Mouse (Mus musculus) stomach, embryonic 15.5 days (tissue): Measurements from ENCODE around the gene Tia1. TPM values are rescaled to one million over a fixed set of nuclear protein-coding genes. Genes with fewer than 3 reads are reported as not detected.
A peak's percentile ranks its signal among the peaks of the same experiment; 100 is the strongest.
"Not testable (repeated sequence)": the region's sequence is repeated elsewhere in the genome, so short reads cannot be mapped to it uniquely, and the experiment has no call there.

ENCODE experiments used
- ATAC-seq: fragments of 200-750 bp; cut with Nextera tagmentation; 2 replicates; pipeline ENCODE4 v1.8.0; 2017; ENCODE audit warnings: low read depth, moderate number of reproducible peaks, moderate TSS enrichment; ENCODE audit not compliant: insufficient read depth, low FRiP score
- H3K27ac ChIP-seq: fragments of 300-500 bp; sonication (generic); 2 replicates; pipeline ENCODE4 v1.5.1; 2015; ENCODE audit warnings: mild to moderate bottlenecking, inconsistent platforms
- H3K27me3 ChIP-seq: fragments of 300-500 bp; sonication (generic); replicated peaks from 2 replicates; pipeline ENCODE4 v1.6.1; 2015; ENCODE audit warnings: inconsistent platforms
- H3K36me3 ChIP-seq: fragments of 300-500 bp; sonication (generic); 2 replicates; pipeline ENCODE4 v1.6.1; 2015; ENCODE audit warnings: inconsistent platforms
- H3K4me1 ChIP-seq: fragments of 300-500 bp; sonication (generic); 2 replicates; pipeline ENCODE4 v1.6.1; 2015; ENCODE audit warnings: inconsistent platforms
- H3K4me2 ChIP-seq: fragments of 300-500 bp; sonication (generic); 2 replicates; pipeline ENCODE4 v1.6.1; 2015; ENCODE audit warnings: mild to moderate bottlenecking, inconsistent platforms
- H3K4me3 ChIP-seq: fragments of 300-500 bp; sonication (generic); replicated peaks from 2 replicates; pipeline ENCODE4 v1.5.1; 2015; ENCODE audit warnings: inconsistent platforms
- H3K9ac ChIP-seq: fragments of 300-500 bp; sonication (generic); 2 replicates; pipeline ENCODE4 v1.6.1; 2015; ENCODE audit warnings: inconsistent platforms
- H3K9me3 ChIP-seq: fragments of 300-500 bp; sonication (generic); 2 replicates; pipeline ENCODE4 v1.6.1; 2016; ENCODE audit warnings: inconsistent platforms
- WGBS: fragments of 180-500 bp; shearing (Covaris S2); methylation state at CpG from one replicate; pipeline ENCODE4 v1.1.7; 2015; 5-methylcytosine and 5-hydroxymethylcytosine counted together
- polyA plus RNA-seq: library from polyadenylated mRNA; unstranded; fragments of >200 nt; fragmentation: Nextera tagmentation; extraction: Ambion mirVana; gene quantifications from 2 replicates; pipeline ENCODE4 v1.2.1, GENCODE M21; 2015

Tia1 gene
- polyA plus RNA-seq, 1 experiment from 2014 or later: 158 TPM

DNA sequence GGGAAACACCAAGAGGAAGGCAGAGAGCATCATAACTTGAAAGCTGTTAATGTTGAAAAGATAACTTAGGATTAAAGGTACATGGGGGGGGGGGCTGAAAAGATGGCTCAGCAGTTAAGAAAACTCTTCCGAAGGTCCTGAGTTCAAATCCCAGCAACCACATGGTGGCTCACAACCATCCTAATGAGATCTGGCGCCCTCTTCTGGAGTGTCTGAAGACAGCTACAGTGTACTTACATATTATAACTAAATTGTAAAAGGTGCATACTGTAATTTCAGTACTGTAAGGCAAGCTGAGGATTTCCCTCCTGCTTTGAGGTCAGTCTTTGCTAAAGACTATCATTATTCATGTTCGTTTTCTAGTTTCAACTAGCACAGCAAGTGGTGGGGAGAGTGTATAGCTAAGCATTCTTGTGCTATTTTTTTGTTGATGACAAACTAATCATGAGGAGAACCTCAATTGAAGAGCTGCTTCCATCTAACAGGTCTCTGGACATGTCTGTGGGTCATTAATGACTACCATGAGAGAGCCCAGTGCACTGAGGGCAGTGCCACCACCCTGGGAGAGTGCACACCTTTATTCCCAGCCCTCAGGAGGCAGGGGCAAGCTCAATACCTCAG lies 33.8 kb upstream of the Tia1 start:
- H3K4me2 ChIP-seq: peak overlapping the region; percentile 78; the same call in 1 of the 2 replicates
- H3K9me3 ChIP-seq: no peaks in the 10 kb centered on the region
- no peak overlapping the region for H3K4me3 ChIP-seq
- no peak for ATAC-seq
- 61% methylated on average over 3 of the region's 3 CpGs for WGBS
- H3K9ac ChIP-seq: no peak overlapping the region
- H3K27ac ChIP-seq: no peak overlapping the region
- H3K4me1 ChIP-seq: peaks cover 22% of the 10 kb centered on the region
- H3K36me3 ChIP-seq: no peaks in the 10 kb centered on the region
- no peaks in the 10 kb centered on the region for H3K27me3 ChIP-seq

DNA sequence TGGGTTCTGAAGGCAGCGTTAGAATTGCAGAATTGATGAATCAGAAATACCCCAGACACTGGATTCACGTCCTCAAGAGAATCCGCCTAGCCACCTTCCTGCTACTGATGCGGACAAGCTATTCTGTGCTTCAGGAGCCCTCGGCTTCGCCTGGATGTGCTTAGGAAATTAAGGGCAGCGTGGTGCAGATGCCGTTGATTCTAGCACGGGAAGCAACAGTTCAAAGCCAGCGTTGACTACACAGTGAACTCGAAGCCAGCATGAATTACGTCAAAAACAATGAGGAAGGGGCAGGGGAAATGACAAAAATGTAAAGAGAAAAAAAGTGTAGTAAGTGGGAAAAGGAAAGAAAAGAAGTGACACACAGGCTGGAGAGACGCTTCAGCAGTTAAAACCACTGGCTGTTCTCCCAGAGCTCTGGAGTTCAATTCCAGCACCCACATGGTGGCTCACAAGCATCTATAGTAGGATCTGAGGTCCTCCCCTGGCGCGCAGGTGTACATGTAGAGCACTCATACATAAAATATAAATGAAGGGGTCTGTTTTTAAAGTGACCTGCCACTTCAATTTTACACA lies 33.2 kb upstream of the Tia1 start, which contains the start of gene Snrpg:
TSS of gene Snrpg (plus strand) at position 541 of the 576 bp plus-strand sequence.
- H3K4me2 ChIP-seq: peak within 1 kb of the TSS; percentile 78
- H3K9ac ChIP-seq: peak within 1 kb of the TSS; percentile 94
- ATAC-seq: 0 out of 2 replicates have a peak, but pooled peaks have one; percentile 4
- 17% methylated on average over 15 of the region's 15 CpGs for WGBS
- no peaks in the 10 kb centered on the region for H3K27me3 ChIP-seq
- no peaks in the 10 kb centered on the region for H3K9me3 ChIP-seq
- H3K4me1 ChIP-seq: peaks cover 22% of the 10 kb centered on the region
- peak within 1 kb of the TSS; percentile 90 for H3K27ac ChIP-seq
- peak within 1 kb of the TSS; percentile 88 for H3K4me3 ChIP-seq
- no peaks in the 10 kb centered on the region for H3K36me3 ChIP-seq

- peak; percentile 95 for ATAC-seq
- H3K27ac ChIP-seq: peak overlapping the region; percentile 90
These were observed 32.6 kb upstream of the Tia1 start for GRCm38 (mm10) chr6:86371340-86371911.

DNA sequence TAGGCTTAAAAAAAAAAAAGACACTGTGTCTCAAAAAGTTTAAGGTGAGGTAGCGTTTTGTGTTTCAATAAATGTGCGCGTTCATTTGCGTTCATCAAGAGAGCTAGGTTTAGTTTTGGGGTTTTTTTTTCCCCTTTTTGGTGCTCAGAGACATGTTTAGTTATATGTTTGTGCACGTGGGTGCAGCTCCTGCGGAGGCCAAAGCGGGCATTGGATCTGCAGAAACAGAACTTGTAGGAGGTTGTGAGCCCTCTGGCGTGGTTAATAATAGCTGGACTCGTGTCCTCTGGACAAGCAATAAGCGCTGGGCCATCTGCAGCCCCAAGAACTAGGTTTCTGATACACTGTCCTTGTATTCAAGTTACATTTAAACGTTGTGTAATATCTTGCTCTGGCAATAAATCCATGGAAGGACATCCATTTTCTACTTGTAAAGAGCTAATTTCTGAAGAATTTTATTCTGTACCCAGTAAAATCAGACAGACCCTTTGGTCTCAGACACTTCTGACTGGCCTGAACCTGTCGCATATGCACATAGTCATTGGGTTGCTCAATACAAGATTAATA lies 32.0 kb upstream of the Tia1 start:
- Histone ChIP-seq H3K27ac (no peak overlapping the region), H3K27me3 (no peaks in the 10 kb centered on the region), H3K4me3 (peak overlapping the region; percentile 88), H3K36me3 (peaks cover 3% of the 10 kb centered on the region), H3K9ac (peak overlapping the region; percentile 94; the same call in 1 of the 2 replicates), H3K4me1 (peaks cover 17% of the 10 kb centered on the region), H3K4me2 (peak overlapping the region; percentile 78), H3K9me3 (no peaks in the 10 kb centered on the region)
- WGBS: 3% methylated on average over 12 of the region's 12 CpGs
- ATAC-seq: no peak

More at GRCm38 (mm10) chr6:86371340-86371911, 32.6 kb upstream of the Tia1 start:
- Histone ChIP-seq H3K9ac (peak overlapping the region; percentile 94), H3K4me3 (peak overlapping the region; percentile 88), H3K4me1 (peaks cover 19% of the 10 kb centered on the region), H3K4me2 (peak overlapping the region; percentile 78), H3K36me3 (no peaks in the 10 kb centered on the region), H3K9me3 (no peaks in the 10 kb centered on the region), H3K27me3 (no peaks in the 10 kb centered on the region)
- under 1% methylated on average over 50 of the region's 50 CpGs for WGBS

- H3K4me3 ChIP-seq: no peak overlapping the region
- H3K36me3 ChIP-seq: peaks cover 18% of the 10 kb centered on the region
- H3K9ac ChIP-seq: no peak overlapping the region
- 92% methylated on average over 6 of the region's 6 CpGs for WGBS
- no peak overlapping the region for H3K27ac ChIP-seq
- no peaks in the 10 kb centered on the region for H3K9me3 ChIP-seq
- H3K27me3 ChIP-seq: no peaks in the 10 kb centered on the region
- H3K4me2 ChIP-seq: no peak overlapping the region
- ATAC-seq: no peak
- H3K4me1 ChIP-seq: peaks cover 17% of the 10 kb centered on the region
These were observed 30.5 kb upstream of the Tia1 start for GRCm38 (mm10) chr6:86373556-86373955.

- WGBS: 85% methylated on average over 3 of the region's 3 CpGs
- H3K4me1 ChIP-seq: no peaks in the 10 kb centered on the region
- no peak overlapping the region for H3K4me3 ChIP-seq
- peaks cover 18% of the 10 kb centered on the region for H3K36me3 ChIP-seq
- no peaks in the 10 kb centered on the region for H3K27me3 ChIP-seq
- ATAC-seq: no peak
- no peak overlapping the region for H3K27ac ChIP-seq
- no peak overlapping the region for H3K9ac ChIP-seq
- no peak overlapping the region for H3K4me2 ChIP-seq
- H3K9me3 ChIP-seq: no peaks in the 10 kb centered on the region
These were observed 25.7 kb upstream of the Tia1 start for GRCm38 (mm10) chr6:86378341-86378740.

- H3K27ac ChIP-seq, H3K4me1 ChIP-seq, H3K9me3 ChIP-seq, H3K4me2 ChIP-seq, H3K27me3 ChIP-seq, ATAC-seq, H3K4me3 ChIP-seq, H3K9ac ChIP-seq: not testable (repeated sequence)
- peaks cover 18% of the 10 kb centered on the region for H3K36me3 ChIP-seq
- WGBS: 67% methylated on average over 8 of the region's 8 CpGs
These were observed 23.9 kb upstream of the Tia1 start for GRCm38 (mm10) chr6:86380112-86380511.

GRCm38 (mm10) chr6:86382551-86382950 lies 21.5 kb upstream of the Tia1 start:
- Histone ChIP-seq H3K27ac (no peak overlapping the region), H3K27me3 (no peaks in the 10 kb centered on the region), H3K4me3 (no peak overlapping the region), H3K9ac (no peak overlapping the region), H3K9me3 (no peaks in the 10 kb centered on the region), H3K4me2 (no peak overlapping the region), H3K4me1 (no peaks in the 10 kb centered on the region), H3K36me3 (peaks cover 14% of the 10 kb centered on the region)
- no peak for ATAC-seq

DNA sequence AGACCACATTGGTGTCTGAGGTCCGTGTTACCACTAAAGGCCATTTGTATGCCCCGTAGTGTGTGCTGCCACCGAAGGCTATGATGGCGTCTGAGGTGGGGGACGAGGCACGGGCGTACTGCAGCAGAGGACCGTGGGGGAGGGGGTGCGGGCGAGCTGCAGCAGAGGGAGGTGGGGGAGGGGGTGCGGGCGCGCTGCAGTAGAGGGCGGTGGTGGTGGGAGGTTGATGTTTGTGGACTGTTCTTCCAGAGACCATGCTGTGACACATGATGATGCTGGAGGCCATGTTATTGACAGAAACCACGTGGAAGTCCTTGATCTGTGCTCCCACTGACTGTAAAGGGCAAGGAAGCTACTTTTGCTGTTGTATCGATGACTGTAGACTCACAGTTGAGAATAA lies 20.6 kb upstream of the Tia1 start:
- H3K4me2 ChIP-seq: no peak overlapping the region
- H3K27me3 ChIP-seq: no peaks in the 10 kb centered on the region
- H3K4me1 ChIP-seq: no peaks in the 10 kb centered on the region
- WGBS: 35% methylated on average over 16 of the region's 16 CpGs
- no peak for ATAC-seq
- no peak overlapping the region for H3K4me3 ChIP-seq
- H3K9me3 ChIP-seq: no peaks in the 10 kb centered on the region
- no peak overlapping the region for H3K9ac ChIP-seq
- H3K27ac ChIP-seq: no peak overlapping the region
- peaks cover 13% of the 10 kb centered on the region for H3K36me3 ChIP-seq

DNA sequence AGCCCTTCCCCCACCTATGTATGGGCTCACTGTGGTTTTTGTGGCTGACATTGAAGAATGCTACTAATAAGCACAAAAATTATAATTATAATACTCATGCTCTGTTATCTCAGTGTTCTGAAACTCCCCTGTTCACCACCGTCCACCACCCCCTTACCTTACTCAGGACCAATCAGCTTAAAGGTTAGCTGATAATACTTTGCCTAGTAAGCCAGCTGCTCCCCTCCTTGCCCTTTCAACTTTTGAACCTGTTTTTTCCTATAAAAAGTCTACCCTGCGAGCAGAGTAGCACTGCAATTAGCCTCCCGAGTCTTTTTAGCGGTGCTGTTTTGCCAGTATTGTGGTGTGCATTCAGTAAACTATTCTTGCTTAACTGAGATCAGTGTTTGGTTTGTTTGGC lies 19.3 kb upstream of the Tia1 start:
- H3K9ac ChIP-seq: no peak overlapping the region
- no peaks in the 10 kb centered on the region for H3K9me3 ChIP-seq
- no peak overlapping the region for H3K4me3 ChIP-seq
- H3K4me2 ChIP-seq: no peak overlapping the region
- WGBS: 46% methylated on average over 4 of the region's 4 CpGs
- ATAC-seq: no peak
- H3K27ac ChIP-seq: no peak overlapping the region
- H3K36me3 ChIP-seq: peaks cover 20% of the 10 kb centered on the region
- H3K4me1 ChIP-seq: no peaks in the 10 kb centered on the region
- H3K27me3 ChIP-seq: no peaks in the 10 kb centered on the region

GRCm38 (mm10) chr6:86385362-86386104 lies 18.5 kb upstream of the Tia1 start:
- Histone ChIP-seq H3K4me1 (no peaks in the 10 kb centered on the region), H3K4me2 (no peak overlapping the region), H3K27me3 (no peaks in the 10 kb centered on the region), H3K27ac (no peak overlapping the region), H3K9me3 (no peaks in the 10 kb centered on the region), H3K36me3 (peaks cover 27% of the 10 kb centered on the region), H3K4me3 (no peak overlapping the region), H3K9ac (no peak overlapping the region)
- 85% methylated on average over 5 of the region's 5 CpGs for WGBS
- ATAC-seq: no peak
